Mouse (Mus musculus) MEL (cell line): ENCODE results near the gene Trappc2. TPM values are rescaled to one million over a fixed set of nuclear protein-coding genes. Genes with fewer than 3 reads are reported as not detected.

Experiments
- DNase-seq: peaks from one replicate; pipeline ENCODE4 v3.0.0; 2011; ENCODE audit warnings: low read depth, low spot score
- H3K27ac ChIP-seq: 2 replicates; pipeline ENCODE4 v1.5.1; 2012; ENCODE audit warnings: low read depth, mild to moderate bottlenecking, control low read depth, low read length, moderate library complexity; ENCODE audit not compliant: control insufficient read depth
- H3K27me3 ChIP-seq, 2 experiments: fragments of 150-350 bp in 1 of 2; sonication (generic) in 1 of 2; 2 replicates each; pipeline ENCODE4 v1.6.1; 2012; ENCODE audit warnings: low read length in 2 of 2, mild to moderate bottlenecking in 2 of 2, improper control_type of control experiment in 1 of 2, moderate library complexity in 1 of 2; ENCODE audit not compliant: insufficient read depth in 2 of 2, control insufficient read depth in 1 of 2
- H3K36me3 ChIP-seq, 2 experiments: 2 replicates each; pipeline ENCODE4 v1.6.1; 2012 to 2014; ENCODE audit warnings: low read length in 2 of 2, improper control_type of control experiment in 1 of 2, inconsistent platforms in 1 of 2, mild to moderate bottlenecking in 1 of 2; ENCODE audit not compliant: insufficient read depth in 2 of 2, control insufficient read depth in 1 of 2
- H3K4me1 ChIP-seq, 2 experiments: fragments of 150-350 bp in 1 of 2; sonication (generic) in 1 of 2; 2 replicates each; pipeline ENCODE4 v1.6.1; 2012; ENCODE audit warnings: low read length in 2 of 2, improper control_type of control experiment in 1 of 2, mild to moderate bottlenecking in 1 of 2; ENCODE audit not compliant: insufficient read depth in 2 of 2, control insufficient read depth in 1 of 2
- H3K4me3 ChIP-seq, 2 experiments: fragments of 150-350 bp in 1 of 2; sonication (generic) in 1 of 2; 2 replicates each; pipeline ENCODE4 v1.5.1; 2012; ENCODE audit warnings: low read depth in 2 of 2, low read length in 2 of 2, mild to moderate bottlenecking in 2 of 2, moderate library complexity in 2 of 2, control low read depth in 1 of 2, improper control_type of control experiment in 1 of 2; ENCODE audit not compliant: control insufficient read depth in 1 of 2, insufficient read depth in 1 of 2
- H3K79me2 ChIP-seq: 2 replicates; pipeline ENCODE4 v1.6.1; 2012; ENCODE audit warnings: mild to moderate bottlenecking, low read length, moderate library complexity; ENCODE audit not compliant: control insufficient read depth, poor library complexity, insufficient read depth
- H3K9ac ChIP-seq: 2 replicates; pipeline ENCODE4 v1.6.1; 2012; ENCODE audit warnings: low read depth, mild to moderate bottlenecking, control low read depth, low read length, moderate library complexity; ENCODE audit not compliant: control insufficient read depth, poor library complexity, severe bottlenecking
- H3K9me3 ChIP-seq: fragments of 150-350 bp; sonication (generic); replicated peaks from 2 replicates; pipeline ENCODE4 v1.6.1; 2012; ENCODE audit warnings: mild to moderate bottlenecking, low read length, improper control_type of control experiment, moderate library complexity; ENCODE audit not compliant: insufficient read depth
- BHLHE40 ChIP-seq: IDR thresholded peaks from 2 replicates; pipeline ENCODE4 v1.6.1; 2012; ENCODE audit warnings: low read depth, mild to moderate bottlenecking, inconsistent platforms, low read length, improper control_type of control experiment, borderline replicate concordance
- CHD1 ChIP-seq: IDR thresholded peaks from 2 replicates; pipeline ENCODE4 v1.6.1; 2012; ENCODE audit warnings: low read depth, mild to moderate bottlenecking, inconsistent platforms, low read length, improper control_type of control experiment
- CHD2 ChIP-seq: IDR thresholded peaks from 2 replicates; pipeline ENCODE4 v1.6.1; 2011; ENCODE audit warnings: low read length, improper control_type of control experiment
- CTCF ChIP-seq, 3 experiments: IDR thresholded peaks in 2 of 3; conservative IDR thresholded peaks in 1 of 3; 2 replicates each; pipeline ENCODE4 v1.5.1; 2011 to 2012; ENCODE audit warnings: low read length in 3 of 3, low read depth in 2 of 3, mild to moderate bottlenecking in 2 of 3, improper control_type of control experiment in 1 of 3, inconsistent platforms in 1 of 3, mixed read lengths in 1 of 3, moderate library complexity in 1 of 3; ENCODE audit not compliant: control insufficient read depth in 1 of 3, insufficient read depth in 1 of 3, poor library complexity in 1 of 3, severe bottlenecking in 1 of 3
- EP300 ChIP-seq, 2 experiments: IDR thresholded peaks; 2 replicates each; pipeline ENCODE4 v1.6.1; 2011; ENCODE audit warnings: improper control_type of control experiment in 2 of 2, low read length in 2 of 2, low read depth in 1 of 2, mild to moderate bottlenecking in 1 of 2
- ETS1 ChIP-seq: IDR thresholded peaks from 2 replicates; pipeline ENCODE4 v1.6.1; 2012; ENCODE audit warnings: low read depth, mild to moderate bottlenecking, inconsistent platforms, low read length, improper control_type of control experiment, moderate library complexity
- GABPA ChIP-seq: IDR thresholded peaks from 2 replicates; pipeline ENCODE4 v1.6.1; 2012; ENCODE audit warnings: low read depth, mild to moderate bottlenecking, inconsistent platforms, low read length, improper control_type of control experiment, moderate library complexity
- GATA1 ChIP-seq: IDR thresholded peaks from 2 replicates; pipeline ENCODE4 v1.6.1; 2011; ENCODE audit warnings: low read depth, low read length, improper control_type of control experiment
- JUND ChIP-seq: IDR thresholded peaks from 2 replicates; pipeline ENCODE4 v1.6.1; 2011; ENCODE audit warnings: low read depth, mild to moderate bottlenecking, improper control_type of control experiment, low read length
- KAT2A ChIP-seq: conservative IDR thresholded peaks from 2 replicates; pipeline ENCODE4 v1.6.1; 2012; ENCODE audit warnings: low read depth, low read length, improper control_type of control experiment, inconsistent platforms
- MAFK ChIP-seq: IDR thresholded peaks from 2 replicates; pipeline ENCODE4 v1.6.1; 2011; ENCODE audit warnings: low read depth, mild to moderate bottlenecking, low read length, improper control_type of control experiment, borderline replicate concordance
- MYB ChIP-seq: IDR thresholded peaks from 2 replicates; pipeline ENCODE4 v1.6.1; 2011; ENCODE audit warnings: mild to moderate bottlenecking, low read depth, low read length, improper control_type of control experiment
- MYC ChIP-seq: IDR thresholded peaks from 2 replicates; pipeline ENCODE4 v1.6.1; 2011; ENCODE audit warnings: low read depth, mild to moderate bottlenecking, low read length, improper control_type of control experiment, moderate library complexity
- POLR2AphosphoS5 ChIP-seq: IDR thresholded peaks from 2 replicates; pipeline ENCODE4 v1.6.1; 2012; ENCODE audit warnings: low read depth, borderline replicate concordance, mild to moderate bottlenecking, inconsistent platforms, low read length, moderate library complexity, mixed read lengths
- RCOR1 ChIP-seq: IDR thresholded peaks from 2 replicates; pipeline ENCODE4 v1.6.1; 2012; ENCODE audit warnings: low read depth, mild to moderate bottlenecking, inconsistent platforms, low read length, improper control_type of control experiment
- TAL1 ChIP-seq: IDR thresholded peaks from 2 replicates; pipeline ENCODE4 v1.6.1; 2012; ENCODE audit warnings: mild to moderate bottlenecking, inconsistent platforms, low read length, moderate library complexity, mixed read lengths
- TCF12 ChIP-seq: IDR thresholded peaks from 2 replicates; pipeline ENCODE4 v1.6.1; 2014; ENCODE audit warnings: low read depth, mild to moderate bottlenecking, inconsistent platforms, low read length, improper control_type of control experiment, moderate library complexity
- USF1 ChIP-seq: IDR thresholded peaks from 2 replicates; pipeline ENCODE4 v1.6.1; 2014; ENCODE audit warnings: low read depth, mild to moderate bottlenecking, inconsistent platforms, low read length, improper control_type of control experiment, moderate library complexity
- ZC3H11A ChIP-seq: IDR thresholded peaks from 2 replicates; pipeline ENCODE4 v1.6.1; 2012; ENCODE audit warnings: low read depth, mild to moderate bottlenecking, inconsistent platforms, low read length, improper control_type of control experiment
- ZKSCAN1 ChIP-seq: IDR thresholded peaks from 2 replicates; pipeline ENCODE4 v1.6.1; 2012; ENCODE audit warnings: low read depth, mild to moderate bottlenecking, inconsistent platforms, low read length, improper control_type of control experiment, moderate library complexity
- ZNF384 ChIP-seq: IDR thresholded peaks from 2 replicates; pipeline ENCODE4 v1.6.1; 2012; ENCODE audit warnings: low read depth, mild to moderate bottlenecking, inconsistent platforms, low read length, improper control_type of control experiment
- polyA plus RNA-seq, 2 experiments: library from polyadenylated mRNA; stranded (reverse) in 1 of 2; unstranded in 1 of 2; fragments of >175 nt in 1 of 2; fragments of >200 nt in 1 of 2; gene quantifications; 2 replicates each; pipeline versions ENCODE4 v1.2.1 to v1.2.4; 2012; ENCODE audit warnings: low replicate concordance in 2 of 2, low read depth in 1 of 2; ENCODE audit not compliant: insufficient read length in 2 of 2, insufficient read depth in 1 of 2, missing spikeins in 1 of 2
- total RNA-seq: library from RNA; depleted of rRNA; stranded (reverse); fragments of 300-350 nt; gene quantifications from 2 replicates; pipeline ENCODE4 v1.2.3, GENCODE M21; 2012

The Trappc2 gene
- total and polyA plus RNA-seq, 3 experiments = 12.5 to 17.8 TPM; not detected in 1

- TF ChIP-seq RCOR1 (peak; percentile 9; the same call in 1 of the 2 replicates), CTCF (IDR thresholded peaks at IDR 0.05 in 2 of 3, conservative IDR thresholded peaks at IDR 0.05 in 1 of 3; ENCODE audit: control insufficient read depth in 1 of 3, insufficient read depth in 1 of 3, low read depth in 2 of 3, low read length in 3 of 3, poor library complexity in 1 of 3, severe bottlenecking in 1 of 3) (no peak), TAL1 (peak; percentile 37; the same call in 1 of the 2 replicates), CHD2 (no peak), KAT2A (no peak), GATA1 (0 out of 2 replicates have a peak, but pooled peaks have one; percentile 14), TCF12 (peak; percentile 42; the same call in 1 of the 2 replicates), EP300 (IDR thresholded peaks at IDR 0.05; ENCODE audit: low read depth in 1 of 2, low read length in 2 of 2) (peak in 1 of 2 experiments; percentile 47; a peak in 2 of 4 replicates)
- no peak overlapping the region for H3K9ac ChIP-seq
- H3K4me3 ChIP-seq = no peak overlapping the region
- no peaks in the 10 kb centered on the region for H3K9me3 ChIP-seq
- no peak overlapping the region for H3K27ac ChIP-seq
- peaks cover 5 to 9% of the 10 kb centered on the region in 2 experiments for H3K4me1 ChIP-seq
- peak; percentile 48 for DNase-seq
- H3K79me2 ChIP-seq = peaks cover 11% of the 10 kb centered on the region
- no peaks in the 10 kb centered on the region for H3K27me3 ChIP-seq
- peaks cover 2 to 19% of the 10 kb centered on the region in 2 experiments; a peak in 3 of 4 replicates for H3K36me3 ChIP-seq
These were observed 4.2 kb downstream of the Trappc2 start for GRCm38 (mm10) chrX:166444552-166444951.

GRCm38 (mm10) chrX:166453532-166453931 is 13.2 kb downstream of the Trappc2 start:
- TF ChIP-seq CHD1 = no peak
- no peak for TF ChIP-seq POLR2AphosphoS5
- no peak for TF ChIP-seq ZNF384
- no peak for TF ChIP-seq USF1
- TF ChIP-seq ZC3H11A = no peak
- no peak for TF ChIP-seq GATA1
- no peak for TF ChIP-seq ZKSCAN1
- no peak for TF ChIP-seq BHLHE40
- TF ChIP-seq JUND = no peak
- TF ChIP-seq GABPA = no peak
- TF ChIP-seq MYC = no peak
- TF ChIP-seq KAT2A = no peak
- no peak for TF ChIP-seq RCOR1
- no peak for TF ChIP-seq MYB
- no peak for TF ChIP-seq ETS1
- TF ChIP-seq MAFK = no peak
- no peak for TF ChIP-seq EP300 (IDR thresholded peaks at IDR 0.05; ENCODE audit: low read depth in 1 of 2, low read length in 2 of 2)
- H3K9me3 ChIP-seq = no peaks in the 10 kb centered on the region
- no peak overlapping the region for H3K27ac ChIP-seq
- DNase-seq = no peak
- no peaks in the 10 kb centered on the region for H3K27me3 ChIP-seq
- no peak overlapping the region for H3K9ac ChIP-seq
- H3K79me2 ChIP-seq = no peaks in the 10 kb centered on the region
- H3K36me3 ChIP-seq = peaks cover 0 to 4% of the 10 kb centered on the region in 2 experiments; a peak in 2 of 4 replicates
- H3K4me3 ChIP-seq = no peak overlapping the region
- H3K4me1 ChIP-seq = no peaks in the 10 kb centered on the region
